9 mouse cellular contexts compared by ENCODE assay signal in the genomic region with DNA sequence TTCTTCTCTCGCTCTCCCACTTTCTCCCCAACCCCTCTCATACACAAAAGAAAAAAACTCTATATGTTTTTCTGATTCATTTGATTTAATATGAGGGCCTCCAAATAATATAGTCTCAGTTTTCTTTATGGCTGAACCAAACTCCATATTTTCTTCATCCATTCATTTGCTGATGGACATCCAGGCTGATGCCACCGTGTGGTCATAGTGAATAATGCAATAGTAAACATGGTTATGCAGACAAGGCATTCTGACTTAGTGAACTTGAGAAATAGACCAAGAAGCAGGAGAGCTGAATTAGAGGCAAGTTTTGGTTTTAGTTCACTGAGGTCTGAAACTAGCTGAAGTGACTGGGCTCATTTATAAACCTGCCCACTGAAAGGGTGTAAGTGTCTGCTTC. TPM values are rescaled to one million over a fixed set of nuclear protein-coding genes. Genes with fewer than 3 reads are reported as not detected.
DNase-seq lines count a peak whose midpoint lies in the region; ATAC-seq and TF ChIP-seq lines count a peak whose summit lies in the region.
"Had no signal": no experiment of that assay in that cellular context is flagged by ENCODE, and none has a peak within 500 bp of the region (broad histone marks: within the 10 kb centered on the region; RNA-seq: fewer than 3 reads in every experiment).

No protein-coding gene starts in this region.

- no peaks in the 10 kb centered on the region for H3K9me3 ChIP-seq in liver, embryonic 12.5 days (replicated peaks)
- no peaks in the 10 kb centered on the region for H3K9me3 ChIP-seq in neural tube, embryonic 15.5 days (replicated peaks)

- no peak overlapping the region for H3K27ac ChIP-seq in liver, adult 2 months (replicated peaks; ENCODE audit: insufficient read depth, low read depth, low read length)
- no peak overlapping the region for H3K27ac ChIP-seq in liver, embryonic 12.5 days
- no peak overlapping the region for H3K27ac ChIP-seq in neural tube, embryonic 15.5 days (replicated peaks)

- H3K4me1 ChIP-seq in liver, adult 2 months (ENCODE audit: control insufficient read depth, insufficient read depth, low read length) = no peaks in the 10 kb centered on the region
- H3K4me1 ChIP-seq in liver, embryonic 12.5 days = no peaks in the 10 kb centered on the region
- no peaks in the 10 kb centered on the region for H3K4me1 ChIP-seq in neural tube, embryonic 15.5 days

- no peak for TF ChIP-seq POLR2A in liver, adult 2 months (IDR thresholded peaks at IDR 0.05; ENCODE audit: extremely low read depth, insufficient read depth, low read length)

- H3K4me2 ChIP-seq in liver, embryonic 12.5 days = no peak overlapping the region
- no peak overlapping the region for H3K4me2 ChIP-seq in neural tube, embryonic 15.5 days

- no peak overlapping the region for H3K9ac ChIP-seq in liver, adult 2 months (ENCODE audit: low read depth, low read length)
- no peak overlapping the region for H3K9ac ChIP-seq in liver, embryonic 12.5 days
- H3K9ac ChIP-seq in neural tube, embryonic 15.5 days (replicated peaks) = no peak overlapping the region

- no peaks in the 10 kb centered on the region for H3K36me3 ChIP-seq in liver, adult 2 months (ENCODE audit: control insufficient read depth, insufficient read depth, low read length)
- H3K36me3 ChIP-seq in liver, embryonic 12.5 days = no peaks in the 10 kb centered on the region
- H3K36me3 ChIP-seq in neural tube, embryonic 15.5 days = no peaks in the 10 kb centered on the region

- no peaks in the 10 kb centered on the region for H3K27me3 ChIP-seq in liver, adult 2 months (ENCODE audit: control insufficient read depth, insufficient read depth, low read length)
- no peaks in the 10 kb centered on the region for H3K27me3 ChIP-seq in liver, embryonic 12.5 days (replicated peaks)
- no peaks in the 10 kb centered on the region for H3K27me3 ChIP-seq in neural tube, embryonic 15.5 days (replicated peaks)

- 54% methylated on average over 2 of the region's 2 CpGs for WGBS in liver, adult 2 months
- WGBS in liver, embryonic 12.5 days (ENCODE audit: insufficient replicate concordance) = 48% methylated on average over 2 of the region's 2 CpGs
- WGBS in neural tube, embryonic 15.5 days = 60% methylated on average over 2 of the region's 2 CpGs

- TF ChIP-seq CTCF in liver, adult 2 months (IDR thresholded peaks at IDR 0.05; ENCODE audit: low read depth, low read length) = peak; percentile 44

- H3K79me2 ChIP-seq in liver, adult 2 months (ENCODE audit: control insufficient read depth, insufficient read depth, low read length) = no peaks in the 10 kb centered on the region

- ATAC-seq in cerebellum, adult (ENCODE audit: insufficient number of reproducible peaks, low FRiP score, low TSS enrichment) = no peak
- no peak for ATAC-seq in liver, embryonic 12.5 days
- no peak for ATAC-seq in neural tube, embryonic 15.5 days (ENCODE audit: low FRiP score)

- peak; percentile 54 to 65 for DNase-seq in cerebellum, postnatal 14 days
- peak; percentile 51 for DNase-seq in liver, adult 2 months (ENCODE audit: extremely low read depth, low read depth, low spot score)
- peak; percentile 22 for DNase-seq in c-Kit-positive CD71-positive TER-119-negative erythroid progenitor cells, embryonic 14.5 days (ENCODE audit: low read depth)
- peak; percentile 47 for DNase-seq in mesoderm, embryonic 11.5 days (ENCODE audit: low read depth, low spot score)
- DNase-seq in heart, postnatal 4 days = no peak
- DNase-seq: gastrocnemius, postnatal 25 days had no signal

- H3K4me3 ChIP-seq in liver, adult 2 months (ENCODE audit: insufficient read depth, low read depth, low read length) = no peak overlapping the region
- no peak overlapping the region for H3K4me3 ChIP-seq in liver, embryonic 12.5 days
- H3K4me3 ChIP-seq in neural tube, embryonic 15.5 days (replicated peaks) = no peak overlapping the region

RNA-seq across cellular contexts. Expression of a gene that starts 30.1 kb away (rescaled TPM):
- 44.5 and 47.1 TPM in 2 replicates for total RNA-seq in liver, adult 2 months (2014; rRNA removed)
- 25.4 and 47.6 TPM in 2 replicates for polyA plus RNA-seq in liver, adult 2 months (2012; rRNA removed)
- polyA plus RNA-seq in liver, embryonic 12.5 days (2016; fragmentation: Nextera tagmentation; extraction: Ambion mirVana) = 22.0 and 23.0 TPM in 2 replicates
- total RNA-seq in heart, postnatal 4 days (2021) = 10 to 100 TPM; 28.2 to 29.8 TPM
- polyA plus RNA-seq in neural tube, embryonic 15.5 days (2015; fragmentation: Nextera tagmentation; extraction: Ambion mirVana) = 27.1 and 32.7 TPM in 2 replicates

RNA-seq across cellular contexts. Expression of a gene that starts 30.6 kb away (rescaled TPM):
- 19.6 and 22.1 TPM in 2 replicates for total RNA-seq in liver, adult 2 months (2014; rRNA removed)
- polyA plus RNA-seq in liver, adult 2 months (2012; rRNA removed) = 13.3 and 16.7 TPM in 2 replicates
- 1.7 and 1.9 TPM in 2 replicates for polyA plus RNA-seq in liver, embryonic 12.5 days (2016; fragmentation: Nextera tagmentation; extraction: Ambion mirVana)
- total RNA-seq in heart, postnatal 4 days (2021) = 10 to 100 TPM; 13.7 to 14.7 TPM
- 2.0 and 2.2 TPM in 2 replicates for polyA plus RNA-seq in neural tube, embryonic 15.5 days (2015; fragmentation: Nextera tagmentation; extraction: Ambion mirVana)
